Mouse (Mus musculus): ENCODE data around the gene Olfr169.
"Not testable (repeated sequence)": the region's sequence is repeated elsewhere in the genome, so short reads cannot be mapped to it uniquely, and the experiment has no call there.

Gene Olfr169

GRCm38 (mm10) chr16:19571709-19572108 is at the start of gene Olfr169:
Gene Olfr169, minus strand, starts transcription at chr16:19571809.
- in situ Hi-C loops (cut with MboI), result not testable (repeated sequence)

DNA sequence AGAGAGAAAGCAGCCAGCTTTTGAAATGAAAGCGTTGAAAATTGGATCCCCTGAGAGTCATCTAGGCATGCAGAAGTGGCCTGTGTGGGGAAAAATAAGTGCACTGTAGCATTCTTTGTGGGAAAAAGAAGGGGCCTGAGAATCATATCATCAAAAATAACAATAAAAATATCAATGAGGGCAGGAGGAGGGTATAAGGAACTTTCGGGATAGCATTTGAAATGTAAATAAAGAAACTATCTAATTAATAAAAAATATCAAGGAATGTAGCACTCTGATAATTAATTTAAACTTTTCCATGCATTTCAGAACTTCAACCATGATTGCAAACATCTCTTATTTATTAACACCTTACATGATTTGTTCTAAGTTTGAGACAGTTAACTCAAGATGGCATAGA is 40.2 kb upstream of the Olfr169 start, which contains the start of gene Olfr170:
Olfr170 (minus strand) TSS at position 101 of the 400 bp plus-strand sequence.
- in situ Hi-C loops (cut with MboI), result not testable (repeated sequence)

DNA sequence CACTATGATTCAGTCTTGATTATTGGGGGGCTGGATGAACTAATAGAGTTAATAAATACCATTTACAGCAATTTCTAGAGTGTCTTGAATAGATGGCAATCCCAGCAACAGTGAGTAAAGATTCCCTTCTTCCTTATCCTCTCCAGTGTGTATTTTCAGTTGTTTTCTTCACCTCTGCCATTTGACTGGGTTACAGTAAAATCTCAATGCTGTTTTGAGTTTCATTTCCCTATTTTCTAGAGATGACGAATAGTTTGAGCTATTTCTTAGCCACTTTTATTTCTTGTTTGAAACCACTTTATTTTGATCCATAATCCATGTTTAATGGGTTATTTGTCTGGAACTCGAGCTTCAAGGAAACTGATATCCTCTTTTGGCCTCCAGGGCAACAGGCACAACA is 31.6 kb upstream of the Olfr169 start:
- in situ Hi-C loops (cut with MboI), result no loop called here

GRCm38 (mm10) chr16:19553429-19553828 is 18.2 kb downstream of the Olfr169 start:
- in situ Hi-C loops (cut with MboI), result not testable (repeated sequence)

DNA sequence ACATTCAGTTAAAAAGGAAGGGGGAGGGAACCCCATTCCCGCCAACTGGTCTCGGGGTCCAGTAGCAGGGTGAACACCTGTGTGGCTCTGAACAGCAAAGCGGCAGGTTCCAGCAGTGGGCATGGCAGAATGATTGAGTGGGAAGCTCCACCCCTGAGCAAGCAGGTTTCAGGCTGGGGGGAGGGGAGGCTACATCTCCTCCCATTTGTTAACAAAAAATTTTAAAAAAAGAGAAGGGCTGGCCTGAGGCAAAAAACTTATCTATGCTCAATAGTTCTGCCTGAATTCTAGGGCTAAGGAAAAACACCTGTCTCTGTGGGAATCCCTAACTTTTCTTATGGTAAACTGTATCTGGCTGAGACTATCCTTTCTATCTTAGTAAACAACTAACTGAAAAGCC is 19.4 kb downstream of the Olfr169 start:
- in situ Hi-C loops (cut with MboI), result not testable (repeated sequence)

GRCm38 (mm10) chr16:19535455-19535854 is 36.2 kb downstream of the Olfr169 start, which contains the start of gene Olfr168:
Gene Olfr168, minus strand, starts transcription at chr16:19535555.
- in situ Hi-C loops (cut with MboI), result no loop called here

GRCm38 (mm10) chr16:19522166-19522565 is 49.4 kb downstream of the Olfr169 start, which contains the start of gene Olfr167:
Gene Olfr167, minus strand, starts transcription at chr16:19522266.
- in situ Hi-C loops (cut with MboI), result no loop called here
